Mouse (Mus musculus): Measurements from ENCODE around the gene Vwa3a.

DNA sequence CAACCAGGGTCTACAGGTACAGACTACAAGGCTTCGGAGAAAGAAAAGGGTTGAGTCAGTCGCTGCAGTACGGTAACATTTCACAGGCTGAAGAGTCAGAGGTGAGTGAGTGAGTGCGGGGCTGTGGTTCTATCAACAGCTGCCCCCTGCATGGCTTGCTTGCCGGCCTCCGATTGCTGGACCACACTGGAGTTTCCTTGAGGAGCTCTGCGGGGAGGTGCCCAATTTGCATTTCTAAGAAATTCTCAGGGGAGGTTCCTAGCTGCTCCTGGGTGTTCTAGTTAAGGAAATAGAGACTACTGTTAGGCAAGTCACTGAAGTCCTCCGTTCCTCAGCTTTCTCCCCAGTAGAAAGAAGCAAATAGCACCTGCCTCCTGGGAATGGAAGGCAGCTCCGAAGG lies 105.6 kb downstream of the Vwa3a start:
- TF ChIP-seq CTCF (IDR thresholded peaks at IDR 0.05; ENCODE audit: extremely low read depth, insufficient read depth, insufficient read length, insufficient replicate concordance) (no peak), POLR2A (IDR thresholded peaks at IDR 0.05; ENCODE audit: low read depth, low read length) (no peak)

Measured in spleen, adult 2 months (tissue).